Mouse (Mus musculus) embryonic facial prominence, embryonic 12.5 days (tissue): ENCODE results near the gene Usp1. TPM values are rescaled to one million over a fixed set of nuclear protein-coding genes. Genes with fewer than 3 reads are reported as not detected.

Source experiments
- polyA plus RNA-seq: library from polyadenylated mRNA; unstranded; fragments of >200 nt; fragmentation: Nextera tagmentation; extraction: Ambion mirVana; gene quantifications from 2 replicates; pipeline ENCODE4 v1.2.1, GENCODE M21; 2016

Gene Usp1
- polyA plus RNA-seq, 1 experiment from 2014 or later: 138 TPM

Other genes starting within 250 kb of the Usp1 start
- gene L1td1, start 197.1 kb upstream of the Usp1 start, polyA plus RNA-seq: 0.46 TPM in 2 replicates
- 2.7 and 2.8 TPM in 2 replicates for gene Kank4, start 106.3 kb upstream of the Usp1 start, polyA plus RNA-seq
- gene I0C0044D17Rik, start 100.0 kb upstream of the Usp1 start, polyA plus RNA-seq: not detected in 2 replicates
- 1.4 and 1.5 TPM in 2 replicates for gene Angptl3, start 107.1 kb downstream of the Usp1 start, polyA plus RNA-seq
- gene Dock7, start 197.1 kb downstream of the Usp1 start, polyA plus RNA-seq: 88.7 and 94.2 TPM in 2 replicates